Mouse (Mus musculus) right cerebral cortex, postnatal 36 days (tissue): ENCODE measurements around the gene Kcnmb4.

Source experiments
- DNase-seq, 2 experiments: peaks; one replicate each; pipeline ENCODE4 v3.0.0; 2022; ENCODE audit warnings: low spot score in 2 of 2, mixed read lengths in 1 of 2

Gene Kcnmb4

GRCm38 (mm10) chr10:116473759-116474549 is at the start of gene Kcnmb4:
TSS of gene Kcnmb4 (minus strand) at chr10:116473878.
- DNase-seq = peak in 1 of 2 experiments; percentile 45

GRCm38 (mm10) chr10:116519588-116519987 is 45.9 kb upstream of the Kcnmb4 start:
- no peak for DNase-seq

GRCm38 (mm10) chr10:116515590-116515989 is 41.9 kb upstream of the Kcnmb4 start:
- DNase-seq = no peak

- no peak for DNase-seq
These were observed 41.5 kb upstream of the Kcnmb4 start for GRCm38 (mm10) chr10:116515158-116515557.

- no peak for DNase-seq
These were observed 39.6 kb upstream of the Kcnmb4 start for GRCm38 (mm10) chr10:116513254-116513635.

GRCm38 (mm10) chr10:116512521-116513253 is 39.0 kb upstream of the Kcnmb4 start:
- no peak for DNase-seq

GRCm38 (mm10) chr10:116505303-116506014 is 31.8 kb upstream of the Kcnmb4 start:
- no peak for DNase-seq

- DNase-seq = no peak
These were observed 19.1 kb upstream of the Kcnmb4 start for GRCm38 (mm10) chr10:116492768-116493167.

- DNase-seq = no peak
These were observed 13.4 kb upstream of the Kcnmb4 start for GRCm38 (mm10) chr10:116486895-116487747.

- no peak for DNase-seq
These were observed 8.2 kb upstream of the Kcnmb4 start for GRCm38 (mm10) chr10:116481917-116482316.

GRCm38 (mm10) chr10:116480988-116481387 is 7.3 kb upstream of the Kcnmb4 start:
- DNase-seq = no peak

- DNase-seq = no peak
These were observed 2.9 kb upstream of the Kcnmb4 start for GRCm38 (mm10) chr10:116476559-116476958.

- DNase-seq = no peak
These were observed 2.0 kb upstream of the Kcnmb4 start for GRCm38 (mm10) chr10:116475725-116476124.

GRCm38 (mm10) chr10:116473071-116473758 is 463 bp downstream of the Kcnmb4 start:
- DNase-seq = peak in 1 of 2 experiments; percentile 37

GRCm38 (mm10) chr10:116472579-116472978 is 1.1 kb downstream of the Kcnmb4 start:
- DNase-seq = no peak

GRCm38 (mm10) chr10:116470306-116470925 is 3.3 kb downstream of the Kcnmb4 start:
- DNase-seq = no peak

GRCm38 (mm10) chr10:116468094-116468493 is 5.6 kb downstream of the Kcnmb4 start:
- DNase-seq = no peak

GRCm38 (mm10) chr10:116463753-116464345 is 9.8 kb downstream of the Kcnmb4 start:
- no peak for DNase-seq

- no peak for DNase-seq
These were observed 12.2 kb downstream of the Kcnmb4 start for GRCm38 (mm10) chr10:116461443-116461842.

- no peak for DNase-seq
These were observed 14.9 kb downstream of the Kcnmb4 start for GRCm38 (mm10) chr10:116458786-116459185.
